In genomic region chr9:62370648-62371280, GRCm38 (mm10) we compare ENCODE assay signal across 18 mouse cellular contexts. TPM values are rescaled to one million over a fixed set of nuclear protein-coding genes. Genes with fewer than 3 reads are reported as not detected.
A peak's percentile ranks its signal among the peaks of the same experiment; 100 is the strongest.
DNase-seq lines count a peak whose midpoint lies in the region; ATAC-seq and TF ChIP-seq lines count a peak whose summit lies in the region.
"Had no signal": no experiment of that assay in that cellular context is flagged by ENCODE, and none has a peak within 500 bp of the region (broad histone marks: within the 10 kb centered on the region; RNA-seq: fewer than 3 reads in every experiment).

No protein-coding gene starts in this region.

- no peak for DNase-seq in heart, postnatal 10 days
- DNase-seq in layer of hippocampus, adult 2 months (ENCODE audit: low spot score in 2 of 2) = no peak
- no peak for DNase-seq in layer of hippocampus, adult 9-10 months (ENCODE audit: low spot score)
- DNase-seq in cerebellum, postnatal 14 days = peak; percentile 52 to 60
- no peak for DNase-seq in liver, embryonic 13.5 days
- DNase-seq in retina, embryonic 14.5 days (ENCODE audit: low spot score) = no peak
- DNase-seq: gastrocnemius, adult 2 months; kidney, adult 18-20 months; spleen, adult 18-20 months; thymus, postnatal 14 days had no signal

- 48% methylated on average over 6 of the region's 6 CpGs for WGBS in heart, embryonic 13.5 days
- WGBS in liver, embryonic 13.5 days (ENCODE audit: insufficient replicate concordance) = 47% methylated on average over 6 of the region's 6 CpGs

- no peak overlapping the region for H3K9ac ChIP-seq in heart, embryonic 13.5 days
- H3K9ac ChIP-seq in liver, embryonic 13.5 days = no peak overlapping the region
- H3K9ac ChIP-seq: forebrain, embryonic 15.5 days; limb, embryonic 12.5 days; lung, embryonic 15.5 days; neural tube, embryonic 15.5 days; stomach, embryonic 15.5 days had no signal

- H3K27ac ChIP-seq in heart, embryonic 13.5 days (replicated peaks) = 0 out of 2 replicates have a peak overlapping the region, but pooled peaks have one; percentile 10
- H3K27ac ChIP-seq in layer of hippocampus, adult 2 months = peak overlapping the region; percentile 61; the same call in 1 of the 2 replicates
- no peak overlapping the region for H3K27ac ChIP-seq in liver, embryonic 13.5 days
- H3K27ac ChIP-seq: forebrain, embryonic 15.5 days; left cerebral cortex, adult 2 months; limb, embryonic 12.5 days; neural tube, embryonic 15.5 days; stomach, embryonic 15.5 days had no signal

- peaks cover 87% of the 10 kb centered on the region for H3K4me1 ChIP-seq in heart, embryonic 13.5 days
- H3K4me1 ChIP-seq in liver, embryonic 13.5 days (replicated peaks) = peaks cover 97% of the 10 kb centered on the region

- intact Hi-C loops in heart, postnatal 10 days (cut with DNase I) = no loop called here

- no peak for TF ChIP-seq CTCF in layer of hippocampus, adult 2 months (conservative IDR thresholded peaks at IDR 0.05)

- H3K9me3 ChIP-seq in heart, embryonic 13.5 days = no peaks in the 10 kb centered on the region
- H3K9me3 ChIP-seq in liver, embryonic 13.5 days (replicated peaks) = no peaks in the 10 kb centered on the region
- H3K9me3 ChIP-seq: forebrain, embryonic 15.5 days; limb, embryonic 12.5 days; lung, embryonic 15.5 days; midbrain, embryonic 10.5 days; neural tube, embryonic 15.5 days; stomach, embryonic 15.5 days had no signal

- ATAC-seq in heart, embryonic 13.5 days (ENCODE audit: extremely low read depth, insufficient number of reproducible peaks, low FRiP score, low TSS enrichment) = no peak
- ATAC-seq in liver, embryonic 13.5 days (ENCODE audit: low read depth) = peak; percentile 18; the same call in 1 of the 2 replicates
- ATAC-seq: forebrain, embryonic 15.5 days had no signal

- H3K4me2 ChIP-seq in heart, embryonic 13.5 days = no peak overlapping the region
- no peak overlapping the region for H3K4me2 ChIP-seq in liver, embryonic 13.5 days
- H3K4me2 ChIP-seq: forebrain, embryonic 15.5 days; limb, embryonic 12.5 days; lung, embryonic 15.5 days; neural tube, embryonic 15.5 days; stomach, embryonic 15.5 days had no signal

- H3K4me3 ChIP-seq in heart, embryonic 13.5 days = no peak overlapping the region
- H3K4me3 ChIP-seq in layer of hippocampus, adult 2 months = no peak overlapping the region
- no peak overlapping the region for H3K4me3 ChIP-seq in liver, embryonic 13.5 days (replicated peaks)
- H3K4me3 ChIP-seq: forebrain, embryonic 15.5 days; gastrocnemius, adult 2 months; left cerebral cortex, adult 2 months; limb, embryonic 12.5 days; lung, embryonic 15.5 days; midbrain, embryonic 10.5 days; neural tube, embryonic 15.5 days; stomach, embryonic 15.5 days had no signal

- no peaks in the 10 kb centered on the region for H3K27me3 ChIP-seq in heart, embryonic 13.5 days (replicated peaks)
- H3K27me3 ChIP-seq in liver, embryonic 13.5 days = no peaks in the 10 kb centered on the region
- H3K27me3 ChIP-seq: forebrain, embryonic 15.5 days; limb, embryonic 12.5 days; lung, embryonic 15.5 days; neural tube, embryonic 15.5 days; stomach, embryonic 15.5 days had no signal

- H3K36me3 ChIP-seq in heart, embryonic 13.5 days = peaks cover 39% of the 10 kb centered on the region
- H3K36me3 ChIP-seq in liver, embryonic 13.5 days = peaks cover 54% of the 10 kb centered on the region

RNA-seq across cellular contexts. Expression of gene Anp32a, which starts 29.7 kb away (rescaled TPM):
- 150 and 157 TPM in 2 replicates for polyA plus RNA-seq in heart, embryonic 13.5 days (2015; fragmentation: Nextera tagmentation; extraction: Ambion mirVana)
- total RNA-seq in heart, postnatal 10 days (2021) = 100 to 1,000 TPM; 231 to 270 TPM
- total RNA-seq in layer of hippocampus, adult 2 months (2021) = 100 to 1,000 TPM; 350 to 351 TPM
- polyA plus RNA-seq in liver, embryonic 13.5 days (2015; fragmentation: Nextera tagmentation; extraction: Ambion mirVana) = 102 and 117 TPM in 2 replicates

Comparison
In these comparisons a context has a peak if more than half of its experiments do, and no peak if none do; other contexts are left out.
1. DNase-seq: peak in cerebellum, postnatal 14 days (2 of 2); none in heart, postnatal 10 days (0 of 2), layer of hippocampus, adult 2 months (0 of 2), layer of hippocampus, adult 9-10 months (single experiment), liver, embryonic 13.5 days (single experiment) and retina, embryonic 14.5 days (single experiment).